In genomic region chr2:172642616-172643015, GRCm38 (mm10) we compare ENCODE assay signal across 28 mouse cellular contexts.
DNase-seq lines count a peak whose midpoint lies in the region; ATAC-seq and TF ChIP-seq lines count a peak whose summit lies in the region.
"Had no signal": no experiment of that assay in that cellular context is flagged by ENCODE, and none has a peak within 500 bp of the region (broad histone marks: within the 10 kb centered on the region; RNA-seq: fewer than 3 reads in every experiment).

No protein-coding gene starts in this region.

- TF ChIP-seq EP300 in heart, postnatal 0 days (IDR thresholded peaks at IDR 0.05; ENCODE audit: low read depth), result no peak

- no peak overlapping the region for H3K4me2 ChIP-seq in heart, postnatal 0 days (ENCODE audit: low read depth, low read length)
- H3K4me2 ChIP-seq: embryonic facial prominence, embryonic 15.5 days; forebrain, embryonic 15.5 days; heart, embryonic 11.5 days; hindbrain, embryonic 15.5 days; limb, embryonic 12.5 days; liver, embryonic 11.5 days; neural tube, embryonic 15.5 days had no signal

- H3K9me3 ChIP-seq in heart, postnatal 0 days (replicated peaks; ENCODE audit: control insufficient read depth, low read length), result no peaks in the 10 kb centered on the region; the same call in 1 of the 2 replicates
- H3K9me3 ChIP-seq: embryonic facial prominence, embryonic 15.5 days; forebrain, embryonic 15.5 days; hindbrain, embryonic 15.5 days; midbrain, embryonic 10.5 days; neural tube, embryonic 15.5 days had no signal

- TF ChIP-seq CTCF in heart, postnatal 0 days (IDR thresholded peaks at IDR 0.05; ENCODE audit: low read depth), result no peak

- H3K27ac ChIP-seq in heart, postnatal 0 days (ENCODE audit: low read depth), result peak overlapping the region; percentile 41; the same call in 1 of the 2 replicates
- H3K27ac ChIP-seq: embryonic facial prominence, embryonic 15.5 days; forebrain, embryonic 15.5 days; hindbrain, embryonic 15.5 days; limb, embryonic 12.5 days; macrophage; midbrain, embryonic 10.5 days; neural tube, embryonic 15.5 days had no signal

- H3K36me3 ChIP-seq in heart, postnatal 0 days (replicated peaks; ENCODE audit: control insufficient read depth, insufficient read depth, low read length), result no peaks in the 10 kb centered on the region
- H3K36me3 ChIP-seq: embryonic facial prominence, embryonic 15.5 days; forebrain, embryonic 15.5 days; hindbrain, embryonic 15.5 days; limb, embryonic 12.5 days; midbrain, embryonic 10.5 days; neural tube, embryonic 15.5 days had no signal

- peak; percentile 33 to 36 for DNase-seq in cerebellum, postnatal 10 days
- no peak for DNase-seq in cerebellum, adult 9-10 months
- no peak for DNase-seq in heart, postnatal 0 days (ENCODE audit: low spot score)
- no peak for DNase-seq in heart, postnatal 4 days
- DNase-seq in left cerebral cortex, postnatal 4 days, result peak; percentile 32
- DNase-seq in left cerebral cortex, adult 9 months (ENCODE audit: low spot score in 2 of 2), result no peak
- DNase-seq in retina, embryonic 14.5 days (ENCODE audit: low spot score), result peak; percentile 29
- DNase-seq: adrenal gland, postnatal 14 days; cerebellum, adult 9-11 months; gastrocnemius, postnatal 14 days; heart, adult 11 months; heart, postnatal 10 days; kidney, postnatal 4 days; liver, postnatal 0 days; right cerebral cortex, postnatal 25 days; spleen, adult 18-20 months had no signal

- H3K4me3 ChIP-seq in heart, postnatal 0 days (ENCODE audit: low read depth, low read length), result no peak overlapping the region
- H3K4me3 ChIP-seq: embryonic facial prominence, embryonic 15.5 days; forebrain, embryonic 15.5 days; hindbrain, embryonic 15.5 days; limb, embryonic 12.5 days; midbrain, embryonic 10.5 days; neural tube, embryonic 15.5 days had no signal

- no peak overlapping the region for H3K9ac ChIP-seq in heart, postnatal 0 days (replicated peaks; ENCODE audit: low read depth, low read length)
- H3K9ac ChIP-seq: embryonic facial prominence, embryonic 15.5 days; forebrain, embryonic 15.5 days; hindbrain, embryonic 15.5 days; limb, embryonic 12.5 days; liver, postnatal 0 days; neural tube, embryonic 15.5 days had no signal

- intact Hi-C loops in left cerebral cortex, postnatal 4 days (cut with DNase I), result no loop called here

- H3K27me3 ChIP-seq in heart, postnatal 0 days (ENCODE audit: control insufficient read depth, insufficient read depth, low read length), result no peaks in the 10 kb centered on the region
- H3K27me3 ChIP-seq: forebrain, embryonic 15.5 days had no signal

- 55% methylated on average over 11 of the region's 11 CpGs for WGBS in heart, postnatal 0 days

- no peak for ATAC-seq in heart, postnatal 0 days (ENCODE audit: insufficient read depth, low read depth)
- no peak for ATAC-seq in megakaryocyte-erythroid progenitor cell, adult 5-6 weeks (replicated peaks; ENCODE audit: low FRiP score, low TSS enrichment, poor library complexity, severe bottlenecking)
- ATAC-seq: forebrain, embryonic 15.5 days; intestine, postnatal 0 days; liver, postnatal 0 days; lung, postnatal 0 days had no signal

- H3K4me1 ChIP-seq in heart, postnatal 0 days (ENCODE audit: control insufficient read depth, insufficient read depth), result no peaks in the 10 kb centered on the region
- H3K4me1 ChIP-seq: hindbrain, embryonic 15.5 days had no signal

Comparison
In these comparisons a context has a peak if more than half of its experiments do, and no peak if none do; other contexts are left out.
1. DNase-seq: peak in cerebellum, postnatal 10 days (2 of 2), left cerebral cortex, postnatal 4 days (single experiment) and retina, embryonic 14.5 days (single experiment); none in cerebellum, adult 9-10 months (single experiment), heart, postnatal 0 days (single experiment), heart, postnatal 4 days (single experiment) and left cerebral cortex, adult 9 months (0 of 2).